Mouse (Mus musculus) hindbrain, embryonic 16.5 days (tissue): ENCODE data around the gene Retsat. TPM values are rescaled to one million over a fixed set of nuclear protein-coding genes. Genes with fewer than 3 reads are reported as not detected.

Experiments used
- polyA plus RNA-seq: library from polyadenylated mRNA; unstranded; fragments of >200 nt; fragmentation: Nextera tagmentation; extraction: Ambion mirVana; gene quantifications from 2 replicates; pipeline ENCODE4 v1.2.1, GENCODE M21; 2015

Gene Retsat
- polyA plus RNA-seq, 1 experiment from 2014 or later: 7.0 TPM

Other genes starting within 250 kb of the Retsat start
- 22.1 and 22.9 TPM in 2 replicates for gene Tmem150a, start 243.0 kb upstream of the Retsat start, polyA plus RNA-seq
- 127 and 137 TPM in 2 replicates for gene Rnf181, start 231.5 kb upstream of the Retsat start, polyA plus RNA-seq
- 16.2 and 20.1 TPM in 2 replicates for gene Vamp5, start 218.0 kb upstream of the Retsat start, polyA plus RNA-seq
- 28.5 and 29.4 TPM in 2 replicates for gene Vamp8, start 207.8 kb upstream of the Retsat start, polyA plus RNA-seq
- 15.8 and 18.5 TPM in 2 replicates for gene Ggcx, start 184.2 kb upstream of the Retsat start, polyA plus RNA-seq
- gene Mat2a, start 158.9 kb upstream of the Retsat start, polyA plus RNA-seq: 300 and 327 TPM in 2 replicates
- gene Sh2d6, start 76.8 kb upstream of the Retsat start, polyA plus RNA-seq: 0.29 and 0.36 TPM in 2 replicates
- gene Capg, start 54.1 kb upstream of the Retsat start, polyA plus RNA-seq: 9.0 and 10.2 TPM in 2 replicates
- gene Elmod3, start 62 bp upstream of the Retsat start, polyA plus RNA-seq: 17.3 and 18.7 TPM in 2 replicates
- 35.6 and 38.9 TPM in 2 replicates for gene Tgoln1, start 18.5 kb downstream of the Retsat start, polyA plus RNA-seq
- 6.3 and 8.1 TPM in 2 replicates for gene Tcf7l1, start 190.8 kb downstream of the Retsat start, polyA plus RNA-seq